Mouse (Mus musculus) megakaryocyte, embryonic 14.5 days (primary cell): ENCODE measurements around the gene Ola1.

ENCODE experiments used
- FLI1 ChIP-seq: IDR thresholded peaks from 2 replicates; pipeline ENCODE4 v1.6.1; 2012; ENCODE audit warnings: low read length, inconsistent platforms, mixed read lengths
- GATA1 ChIP-seq: IDR thresholded peaks from 3 replicates; pipeline ENCODE4 v1.6.1; 2012; ENCODE audit warnings: mixed read lengths, low read length, inconsistent platforms, borderline replicate concordance

DNA sequence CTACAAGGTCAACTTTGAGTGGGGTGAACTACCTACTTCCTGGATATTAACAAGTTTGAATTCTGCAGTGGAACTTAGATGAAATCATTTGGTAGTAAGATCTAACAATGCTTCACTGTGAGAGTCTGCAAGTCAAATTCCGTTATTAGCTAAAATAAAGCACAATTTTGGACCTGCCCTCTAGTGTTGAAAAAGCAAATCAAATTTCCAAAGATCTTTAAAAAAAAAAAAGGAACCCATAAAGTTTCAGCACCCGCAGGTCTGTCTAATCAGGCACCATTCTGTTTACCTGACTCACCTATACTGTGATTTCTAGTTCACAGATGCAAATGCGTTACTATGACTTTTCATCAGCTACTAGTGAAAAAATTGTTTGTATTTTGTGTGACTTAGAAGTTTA lies 122.2 kb downstream of the Ola1 start:
- TF ChIP-seq GATA1 (no peak), FLI1 (no peak)
